Mouse (Mus musculus) splenic B cell, adult 2 months (primary cell): ENCODE data around the gene Cdt1.

ENCODE experiments used
- DNase-seq: peaks from one replicate; pipeline ENCODE4 v3.0.0-alpha.2; 2011; ENCODE audit warnings: low read depth, low spot score
- H3K27me3 ChIP-seq: 2 replicates; pipeline ENCODE4 v1.6.1; 2012; ENCODE audit warnings: mild to moderate bottlenecking, low read length, moderate library complexity, mixed read lengths; ENCODE audit not compliant: control insufficient read depth, poor library complexity, insufficient read depth, severe bottlenecking
- H3K36me3 ChIP-seq: 2 replicates; pipeline ENCODE4 v1.6.1; 2012; ENCODE audit warnings: mild to moderate bottlenecking, low read length, moderate library complexity, mixed read lengths; ENCODE audit not compliant: control insufficient read depth, poor library complexity, insufficient read depth, severe bottlenecking

The Cdt1 gene

GRCm38 (mm10) chr8:122574667-122575251, 6.9 kb downstream of the Cdt1 start:
- Histone ChIP-seq H3K27me3 (no peaks in the 10 kb centered on the region), H3K36me3 (peaks cover 9% of the 10 kb centered on the region; the same call in 1 of the 2 replicates)
- DNase-seq, result no peak

- Histone ChIP-seq H3K36me3 (peaks cover 9% of the 10 kb centered on the region; the same call in 1 of the 2 replicates), H3K27me3 (no peaks in the 10 kb centered on the region)
- DNase-seq, result no peak
Observed at GRCm38 (mm10) chr8:122575286-122575685, 7.5 kb downstream of the Cdt1 start.

GRCm38 (mm10) chr8:122575735-122576647, 8.2 kb downstream of the Cdt1 start:
- no peak for DNase-seq
- Histone ChIP-seq H3K36me3 (peaks cover 9% of the 10 kb centered on the region; the same call in 1 of the 2 replicates), H3K27me3 (no peaks in the 10 kb centered on the region)

GRCm38 (mm10) chr8:122576648-122577022, 8.8 kb downstream of the Cdt1 start, which contains the start of gene Aprt:
Gene Aprt (minus strand): TSS chr8:122576909.
- Histone ChIP-seq H3K27me3 (no peaks in the 10 kb centered on the region), H3K36me3 (peaks cover 8% of the 10 kb centered on the region; the same call in 1 of the 2 replicates)
- DNase-seq, result peak; percentile 96

GRCm38 (mm10) chr8:122577116-122577515, 9.3 kb downstream of the Cdt1 start:
- DNase-seq, result no peak
- no peaks in the 10 kb centered on the region for H3K27me3 ChIP-seq

GRCm38 (mm10) chr8:122579196-122579595, 11.4 kb downstream of the Cdt1 start:
- Histone ChIP-seq H3K36me3 (0 out of 2 replicates have a peak, but pooled peaks cover 2% of the 10 kb centered on the region), H3K27me3 (no peaks in the 10 kb centered on the region)
- no peak for DNase-seq

More at GRCm38 (mm10) chr8:122577116-122577515, 9.3 kb downstream of the Cdt1 start:
- 0 out of 2 replicates have a peak, but pooled peaks cover 5% of the 10 kb centered on the region for H3K36me3 ChIP-seq

- DNase-seq, result no peak
- no peaks in the 10 kb centered on the region for H3K27me3 ChIP-seq
- no peaks in the 10 kb centered on the region for H3K36me3 ChIP-seq
Observed at GRCm38 (mm10) chr8:122580926-122581325, 13.1 kb downstream of the Cdt1 start.

GRCm38 (mm10) chr8:122584981-122585380, 17.2 kb downstream of the Cdt1 start:
- no peaks in the 10 kb centered on the region for H3K36me3 ChIP-seq

GRCm38 (mm10) chr8:122585411-122585891, 17.6 kb downstream of the Cdt1 start:
- no peaks in the 10 kb centered on the region for H3K27me3 ChIP-seq
- DNase-seq, result no peak

More at GRCm38 (mm10) chr8:122584981-122585380, 17.2 kb downstream of the Cdt1 start:
- DNase-seq, result no peak
- no peaks in the 10 kb centered on the region for H3K27me3 ChIP-seq

GRCm38 (mm10) chr8:122586171-122586570, 18.4 kb downstream of the Cdt1 start:
- no peak for DNase-seq
- no peaks in the 10 kb centered on the region for H3K36me3 ChIP-seq
- H3K27me3 ChIP-seq, result no peaks in the 10 kb centered on the region

More at GRCm38 (mm10) chr8:122585411-122585891, 17.6 kb downstream of the Cdt1 start:
- no peaks in the 10 kb centered on the region for H3K36me3 ChIP-seq

- no peak for DNase-seq
- H3K36me3 ChIP-seq, result peaks cover 2% of the 10 kb centered on the region
- H3K27me3 ChIP-seq, result no peaks in the 10 kb centered on the region
Observed at GRCm38 (mm10) chr8:122586749-122587148, 18.9 kb downstream of the Cdt1 start.

- Histone ChIP-seq H3K27me3 (no peaks in the 10 kb centered on the region), H3K36me3 (peaks cover 2% of the 10 kb centered on the region)
- no peak for DNase-seq
Observed at GRCm38 (mm10) chr8:122593240-122593639, 25.4 kb downstream of the Cdt1 start.

- Histone ChIP-seq H3K27me3 (no peaks in the 10 kb centered on the region), H3K36me3 (peaks cover 2% of the 10 kb centered on the region)
- DNase-seq, result no peak
Observed at GRCm38 (mm10) chr8:122593783-122594507, 26.1 kb downstream of the Cdt1 start.

- Histone ChIP-seq H3K27me3 (no peaks in the 10 kb centered on the region), H3K36me3 (peaks cover 2% of the 10 kb centered on the region)
- DNase-seq, result no peak
Observed at GRCm38 (mm10) chr8:122596031-122596430, 28.2 kb downstream of the Cdt1 start.
